Mouse (Mus musculus): Measurements from ENCODE around the gene Draxin. TPM values are rescaled to one million over a fixed set of nuclear protein-coding genes. Genes with fewer than 3 reads are reported as not detected.

Gene Draxin
- polyA plus RNA-seq, 1 experiment from 2014 or later = 0.03 TPM

GRCm38 (mm10) chr4:148079944-148080596 is 50.4 kb downstream of the Draxin start:
- Histone ChIP-seq H3K27me3 (replicated peaks; ENCODE audit: control insufficient read depth, insufficient read depth, low read length) (no peaks in the 10 kb centered on the region), H3K4me2 (replicated peaks; ENCODE audit: low read depth) (no peak overlapping the region), H3K4me1 (replicated peaks; ENCODE audit: control insufficient read depth, insufficient read depth, low read length) (0 out of 2 replicates have a peak, but pooled peaks cover 2% of the 10 kb centered on the region), H3K4me3 (ENCODE audit: low read depth, low read length) (no peak overlapping the region), H3K27ac (ENCODE audit: low read depth, low read length) (no peak overlapping the region), H3K9ac (ENCODE audit: low read depth, low read length) (no peak overlapping the region), H3K36me3 (ENCODE audit: control insufficient read depth, insufficient read depth) (peaks cover 23% of the 10 kb centered on the region), H3K9me3 (ENCODE audit: control insufficient read depth) (no peaks in the 10 kb centered on the region)
- WGBS = 85% methylated on average over 8 of the region's 8 CpGs
- no peak for TF ChIP-seq CTCF (IDR thresholded peaks at IDR 0.05; ENCODE audit: low read depth)
- ATAC-seq = no peak

GRCm38 (mm10) chr4:148079212-148079611 is 51.3 kb downstream of the Draxin start:
- WGBS = 55% methylated on average over 6 of the region's 6 CpGs
- Histone ChIP-seq H3K36me3 (ENCODE audit: control insufficient read depth, insufficient read depth) (peaks cover 23% of the 10 kb centered on the region), H3K4me2 (replicated peaks; ENCODE audit: low read depth) (no peak overlapping the region), H3K9me3 (ENCODE audit: control insufficient read depth) (no peaks in the 10 kb centered on the region), H3K27me3 (replicated peaks; ENCODE audit: control insufficient read depth, insufficient read depth, low read length) (no peaks in the 10 kb centered on the region), H3K4me3 (ENCODE audit: low read depth, low read length) (no peak overlapping the region), H3K9ac (ENCODE audit: low read depth, low read length) (no peak overlapping the region), H3K27ac (ENCODE audit: low read depth, low read length) (no peak overlapping the region), H3K4me1 (replicated peaks; ENCODE audit: control insufficient read depth, insufficient read depth, low read length) (0 out of 2 replicates have a peak, but pooled peaks cover 2% of the 10 kb centered on the region)
- TF ChIP-seq CTCF (IDR thresholded peaks at IDR 0.05; ENCODE audit: low read depth) = peak; percentile 55
- ATAC-seq = no peak

GRCm38 (mm10) chr4:148075881-148076280 is 54.6 kb downstream of the Draxin start:
- Histone ChIP-seq H3K9me3 (ENCODE audit: control insufficient read depth) (no peaks in the 10 kb centered on the region), H3K27me3 (replicated peaks; ENCODE audit: control insufficient read depth, insufficient read depth, low read length) (no peaks in the 10 kb centered on the region), H3K36me3 (ENCODE audit: control insufficient read depth, insufficient read depth) (peaks cover 14% of the 10 kb centered on the region), H3K4me2 (replicated peaks; ENCODE audit: low read depth) (no peak overlapping the region), H3K4me1 (replicated peaks; ENCODE audit: control insufficient read depth, insufficient read depth, low read length) (0 out of 2 replicates have a peak, but pooled peaks cover 2% of the 10 kb centered on the region), H3K9ac (ENCODE audit: low read depth, low read length) (no peak overlapping the region), H3K27ac (ENCODE audit: low read depth, low read length) (no peak overlapping the region), H3K4me3 (ENCODE audit: low read depth, low read length) (no peak overlapping the region)
- ATAC-seq = no peak
- no peak for TF ChIP-seq CTCF (IDR thresholded peaks at IDR 0.05; ENCODE audit: low read depth)
- 86% methylated on average over 6 of the region's 6 CpGs for WGBS

GRCm38 (mm10) chr4:148075259-148075658 is 55.2 kb downstream of the Draxin start:
- no peaks in the 10 kb centered on the region for H3K27me3 ChIP-seq (replicated peaks; ENCODE audit: control insufficient read depth, insufficient read depth, low read length)
- 0 out of 2 replicates have a peak, but pooled peaks cover 2% of the 10 kb centered on the region for H3K4me1 ChIP-seq (replicated peaks; ENCODE audit: control insufficient read depth, insufficient read depth, low read length)
- H3K9me3 ChIP-seq (ENCODE audit: control insufficient read depth) = no peaks in the 10 kb centered on the region
- ATAC-seq = peak; percentile 64
- no peak for TF ChIP-seq CTCF (IDR thresholded peaks at IDR 0.05; ENCODE audit: low read depth)
- peak overlapping the region; percentile 31 for H3K4me3 ChIP-seq (ENCODE audit: low read depth, low read length)
- 23% methylated on average over 21 of the region's 21 CpGs for WGBS
- no peak overlapping the region for H3K27ac ChIP-seq (ENCODE audit: low read depth, low read length)
- peaks cover 8% of the 10 kb centered on the region for H3K36me3 ChIP-seq (ENCODE audit: control insufficient read depth, insufficient read depth)
- no peak overlapping the region for H3K9ac ChIP-seq (ENCODE audit: low read depth, low read length)
- H3K4me2 ChIP-seq (replicated peaks; ENCODE audit: low read depth) = peak overlapping the region; percentile 65

- no peak for ATAC-seq
- peaks cover 1% of the 10 kb centered on the region; the same call in 1 of the 2 replicates for H3K36me3 ChIP-seq (ENCODE audit: control insufficient read depth, insufficient read depth)
- no peak overlapping the region for H3K27ac ChIP-seq (ENCODE audit: low read depth, low read length)
- H3K4me3 ChIP-seq (ENCODE audit: low read depth, low read length) = peak overlapping the region; percentile 31
- TF ChIP-seq CTCF (IDR thresholded peaks at IDR 0.05; ENCODE audit: low read depth) = peak; percentile 64
- H3K4me2 ChIP-seq (replicated peaks; ENCODE audit: low read depth) = peak overlapping the region; percentile 65
- H3K27me3 ChIP-seq (replicated peaks; ENCODE audit: control insufficient read depth, insufficient read depth, low read length) = no peaks in the 10 kb centered on the region
- no peaks in the 10 kb centered on the region for H3K9me3 ChIP-seq (ENCODE audit: control insufficient read depth)
- 0 out of 2 replicates have a peak, but pooled peaks cover 2% of the 10 kb centered on the region for H3K4me1 ChIP-seq (replicated peaks; ENCODE audit: control insufficient read depth, insufficient read depth, low read length)
- 33% methylated on average over 17 of the region's 17 CpGs for WGBS
- H3K9ac ChIP-seq (ENCODE audit: low read depth, low read length) = no peak overlapping the region
Measured at GRCm38 (mm10) chr4:148074521-148075189, 55.8 kb downstream of the Draxin start.

- Histone ChIP-seq H3K4me3 (ENCODE audit: low read depth, low read length) (no peak overlapping the region), H3K27me3 (replicated peaks; ENCODE audit: control insufficient read depth, insufficient read depth, low read length) (no peaks in the 10 kb centered on the region), H3K9me3 (ENCODE audit: control insufficient read depth) (no peaks in the 10 kb centered on the region), H3K4me1 (replicated peaks; ENCODE audit: control insufficient read depth, insufficient read depth, low read length) (0 out of 2 replicates have a peak, but pooled peaks cover 2% of the 10 kb centered on the region), H3K27ac (ENCODE audit: low read depth, low read length) (no peak overlapping the region), H3K4me2 (replicated peaks; ENCODE audit: low read depth) (no peak overlapping the region), H3K9ac (ENCODE audit: low read depth, low read length) (no peak overlapping the region), H3K36me3 (ENCODE audit: control insufficient read depth, insufficient read depth) (no peaks in the 10 kb centered on the region)
- TF ChIP-seq CTCF (IDR thresholded peaks at IDR 0.05; ENCODE audit: low read depth) = no peak
- no peak for ATAC-seq
- WGBS = 63% methylated on average over 5 of the region's 5 CpGs
Measured at GRCm38 (mm10) chr4:148071508-148071907, 59.0 kb downstream of the Draxin start.

Measured in intestine, postnatal 0 days (tissue).